In the genomic region with DNA sequence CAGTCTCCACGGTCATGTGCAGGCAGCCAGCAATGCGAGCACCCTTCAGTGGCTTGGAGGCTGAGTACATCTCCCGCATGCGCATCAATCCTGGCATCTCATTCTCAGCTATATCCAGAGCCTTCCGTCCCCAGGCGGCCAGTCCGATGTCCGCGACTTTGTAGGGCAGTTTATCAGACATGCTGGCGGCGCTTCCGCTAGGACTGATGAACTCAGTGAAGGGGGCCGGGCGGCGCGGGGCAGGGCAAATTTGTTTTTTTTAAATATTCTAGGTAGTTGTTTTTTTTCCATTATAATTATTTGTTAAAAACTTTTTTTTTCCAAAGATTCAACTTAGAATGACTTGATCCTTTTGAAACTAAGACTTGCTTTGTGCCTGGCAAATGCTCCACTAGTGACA, we compare ENCODE assay signal across 8 mouse cellular contexts. TPM values are rescaled to one million over a fixed set of nuclear protein-coding genes. Genes with fewer than 3 reads are reported as not detected.
DNase-seq lines count a peak whose midpoint lies in the region; TF ChIP-seq lines count a peak whose summit lies in the region.
"Not testable (repeated sequence)": the region's sequence is repeated elsewhere in the genome, so short reads cannot be mapped to it uniquely, and the experiment has no call there.

TSS of gene Gm4737 (minus strand) at position 246 of the 400 bp plus-strand sequence.

- in situ Hi-C loops in CH12.LX (cut with MboI; ENCODE audit: low pct_ligation_motif_present, low pct_unique_long_range_greater_than_20kb, low sequenced_read_pairs), result not testable (repeated sequence)

- not testable (repeated sequence) for H3K79me2 ChIP-seq in CH12.LX (replicated peaks; ENCODE audit: control insufficient read depth, extremely low read depth, insufficient read depth, poor library complexity, severe bottlenecking); myocyte (ENCODE audit: control insufficient read depth, insufficient read depth)

- H3K27ac ChIP-seq in CH12.LX (ENCODE audit: insufficient read depth, low read depth); embryonic fibroblast, embryonic 13.5 days (ENCODE audit: insufficient read depth, low read length): not testable (repeated sequence)

- TF ChIP-seq EP300 in CH12.LX (IDR thresholded peaks at IDR 0.05; ENCODE audit: low read length), result not testable (repeated sequence)

- H3K4me3 ChIP-seq in CH12.LX (replicated peaks in 1 of 3; ENCODE audit: low read depth in 2 of 3, low read length in 2 of 3, poor library complexity in 1 of 3); embryonic fibroblast, embryonic 13.5 days (ENCODE audit: insufficient read depth, low read length); myocyte: not testable (repeated sequence)

- H3K27me3 ChIP-seq in CH12.LX (replicated peaks); myocyte (ENCODE audit: control insufficient read depth, insufficient read depth, insufficient read length): not testable (repeated sequence)

- not testable (repeated sequence) for H3ac ChIP-seq in myocyte (ENCODE audit: control insufficient read depth, insufficient read length)

- H3K4me2 ChIP-seq in CH12.LX (ENCODE audit: insufficient read depth, low read depth, poor library complexity, severe bottlenecking); myocyte (ENCODE audit: low read depth): not testable (repeated sequence)

- not testable (repeated sequence) for TF ChIP-seq RAD21 in CH12.LX (IDR thresholded peaks at IDR 0.05; ENCODE audit: low read depth, low read length)

- not testable (repeated sequence) for H3K4me1 ChIP-seq in CH12.LX (ENCODE audit: control insufficient read depth in 1 of 2, insufficient read depth in 2 of 2); embryonic fibroblast, embryonic 13.5 days (ENCODE audit: control insufficient read depth, insufficient read depth, low read length)

- H3K36me3 ChIP-seq in CH12.LX (replicated peaks in 1 of 2; ENCODE audit: control insufficient read depth in 1 of 2, insufficient read depth in 1 of 2, low read length in 1 of 2); myocyte (ENCODE audit: control insufficient read depth, insufficient read depth): not testable (repeated sequence)

- not testable (repeated sequence) for H3K9ac ChIP-seq in CH12.LX (ENCODE audit: insufficient read depth, low read depth)

- dilution Hi-C loops in CH12.LX (cut with MboI; ENCODE audit: extremely low pct_ligation_motif_present, extremely low pct_unique_long_range_greater_than_20kb, low sequenced_read_pairs), result not testable (repeated sequence)

- not testable (repeated sequence) for TF ChIP-seq CTCF in CH12.LX (conservative IDR thresholded peaks at IDR 0.05 in 1 of 2, IDR thresholded peaks at IDR 0.05 in 1 of 2; ENCODE audit: low read depth in 2 of 2, low read length in 2 of 2); embryonic fibroblast, embryonic 13.5 days (IDR thresholded peaks at IDR 0.05; ENCODE audit: borderline replicate concordance, insufficient read depth, low read length)

- intact Hi-C loops in gastrocnemius, postnatal 36 days (cut with DNase I); heart, postnatal 36 days (cut with DNase I); left cerebral cortex, postnatal 25 days (cut with DNase I): not testable (repeated sequence)

- peaks cover 30% of the 10 kb centered on the region for H3K9me3 ChIP-seq in CH12.LX (replicated peaks; ENCODE audit: low read length)

- not testable (repeated sequence) for DNase-seq in CH12.LX (ENCODE audit: extremely low read depth); adrenal gland, postnatal 10 days; gastrocnemius, postnatal 36 days; heart, postnatal 36 days; layer of hippocampus, postnatal 10 days (ENCODE audit: low spot score in 2 of 2); left cerebral cortex, postnatal 25 days (ENCODE audit: low spot score in 2 of 2)

- not testable (repeated sequence) for TF ChIP-seq POLR2A in CH12.LX (IDR thresholded peaks at IDR 0.05; ENCODE audit: low read depth, low read length); embryonic fibroblast, embryonic 13.5 days (IDR thresholded peaks at IDR 0.05; ENCODE audit: low read depth, low read length); myocyte (IDR thresholded peaks at IDR 0.05; ENCODE audit: insufficient read length, low read depth)

RNA-seq across cellular contexts. Expression of gene Gm4737, which starts in this region (rescaled TPM):
- total RNA-seq in CH12.LX (2012; rRNA removed), result 41.4 and 51.4 TPM in 2 replicates
- 118 and 127 TPM in 2 replicates for total RNA-seq in CH12.LX (2014; rRNA removed)
- polyA plus RNA-seq in CH12.LX (2012; ENCODE audit: insufficient read length, low read depth), result 124 and 154 TPM in 2 replicates
- 10 to 100 TPM; 40.9 to 70.8 TPM for total RNA-seq in adrenal gland, postnatal 10 days (2021)
- polyA plus RNA-seq in embryonic fibroblast, embryonic 13.5 days (2011; ENCODE audit: insufficient read length, low read depth, missing spikeins), result 38.7 and 43.4 TPM in 2 replicates
- total RNA-seq in gastrocnemius, postnatal 36 days (2021), result 10 to 100 TPM; 12.5 to 17.5 TPM
- total RNA-seq in heart, postnatal 36 days (2021), result 10 to 100 TPM; 12.1 to 12.9 TPM
- total RNA-seq in layer of hippocampus, postnatal 10 days (2021), result 10 to 100 TPM; 11.8 to 17.0 TPM
- 10 to 100 TPM; 13.5 to 14.3 TPM for total RNA-seq in left cerebral cortex, postnatal 25 days (2021)
- polyA plus RNA-seq in myocyte (2012; fragmentation: generic; extraction: Trizol), result 122 TPM
